Mouse (Mus musculus) bone marrow, adult 2 months (tissue): ENCODE results near the gene Irs3.

ENCODE experiments used
- CTCF ChIP-seq: fragments of 200-500 bp; IDR thresholded peaks from 2 replicates; pipeline ENCODE4 v1.5.1; 2011; ENCODE audit warnings: low read length, control low read depth; ENCODE audit not compliant: control insufficient read depth, insufficient read depth
- POLR2A ChIP-seq: fragments of 200-500 bp; IDR thresholded peaks from 2 replicates; pipeline ENCODE4 v1.6.1; 2011; ENCODE audit warnings: low read depth, mild to moderate bottlenecking, control low read depth, low read length, borderline replicate concordance; ENCODE audit not compliant: control insufficient read depth

- TF ChIP-seq POLR2A (no peak), CTCF (no peak)
Observed at GRCm38 (mm10) chr5:137649669-137650571, 4.4 kb upstream of the Irs3 start.
